Mouse (Mus musculus) urinary bladder, adult 18-20 months (tissue): ENCODE measurements at regions not wholly inside any gene's neighbourhood (a gene's known extent, or its start where the extent isn't known, plus 50 kb on each side); places are given as distances from the start of the nearest gene placed in this dataset.

Experiments
- DNase-seq, 2 experiments: peaks; one replicate each; pipeline ENCODE4 v3.0.0; 2022; ENCODE audit warnings: low spot score in 2 of 2, mixed read lengths in 2 of 2

- no peak for DNase-seq
Measured at GRCm38 (mm10) chr3:79996803-79997202, 112.5 kb downstream of the Fam198b start.

GRCm38 (mm10) chr3:80002335-80002734 is 118.0 kb downstream of the Fam198b start:
- no peak for DNase-seq

DNA sequence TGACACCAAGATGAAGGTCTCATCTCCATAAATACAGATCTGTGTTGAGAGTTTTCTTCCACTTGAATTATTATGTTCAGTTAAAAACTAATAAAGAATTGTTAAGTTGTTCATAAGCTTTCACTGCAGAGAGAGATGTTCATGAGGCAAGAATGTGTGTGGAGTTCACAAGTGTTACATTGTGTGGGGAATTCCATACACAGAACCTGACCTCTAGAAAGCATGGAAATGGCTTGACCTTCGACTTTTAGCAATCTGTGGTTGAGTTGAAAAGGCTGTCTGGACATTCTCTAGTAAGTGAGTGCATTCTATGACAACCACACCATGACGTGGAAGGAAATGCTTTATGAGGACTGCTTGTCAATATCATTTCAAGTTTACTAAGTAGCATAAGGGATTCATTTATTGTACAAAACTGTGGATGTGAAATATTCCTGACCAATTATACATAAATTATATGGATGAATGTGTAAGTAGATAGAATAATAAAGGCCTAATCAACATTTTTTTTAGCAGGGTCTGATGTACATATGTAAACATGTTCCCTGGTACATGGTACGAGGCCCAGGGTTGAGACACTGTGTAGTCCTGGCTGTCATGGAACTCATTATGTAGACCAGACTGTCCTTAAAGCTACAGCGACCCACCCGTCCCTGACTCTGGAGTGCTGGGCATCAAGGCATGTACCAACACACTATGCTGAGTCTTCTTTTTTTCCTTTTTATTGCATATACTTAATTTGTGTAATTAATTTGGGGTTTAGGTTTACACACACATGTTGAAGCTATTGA is 119.2 kb downstream of the Fam198b start:
- no peak for DNase-seq

DNA sequence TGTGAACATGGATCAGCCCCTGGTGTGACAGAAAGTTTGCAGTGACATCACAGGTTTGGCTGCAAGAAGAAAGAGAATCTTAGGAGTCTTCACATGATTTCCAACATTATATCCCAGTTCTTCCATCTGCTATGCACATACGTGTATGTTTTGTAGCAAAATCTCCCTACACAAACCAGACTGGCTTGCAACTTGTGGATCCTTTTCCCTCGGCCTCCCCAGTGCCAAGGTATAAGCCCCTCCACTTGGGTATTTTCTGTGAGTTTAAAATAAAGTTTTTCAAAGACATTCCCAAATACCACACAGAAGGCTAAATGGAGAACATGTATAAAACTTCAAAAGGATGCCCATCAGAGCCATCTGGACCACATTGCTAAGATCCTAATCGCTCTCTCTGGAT is 120.2 kb downstream of the Fam198b start:
- DNase-seq, result no peak

DNA sequence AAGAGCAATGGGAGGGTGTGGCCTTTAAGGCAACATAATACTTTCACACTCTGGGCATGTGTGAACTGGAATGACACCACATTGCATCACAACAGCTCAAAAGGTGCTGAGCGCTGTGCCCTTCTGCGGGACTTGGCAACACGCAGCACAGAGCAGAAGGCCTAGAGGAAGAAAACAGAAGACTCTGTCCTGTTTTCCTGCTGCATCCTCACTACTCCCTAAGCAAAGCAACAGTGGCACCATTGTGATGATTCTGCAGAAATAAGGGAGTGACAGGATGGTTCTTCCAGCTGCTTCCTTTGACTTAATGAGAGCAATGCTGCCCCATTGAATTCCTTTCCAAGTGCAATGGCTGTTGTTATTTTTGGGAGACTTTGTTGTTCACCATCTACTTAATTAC is 120.6 kb downstream of the Fam198b start:
- DNase-seq, result no peak

DNA sequence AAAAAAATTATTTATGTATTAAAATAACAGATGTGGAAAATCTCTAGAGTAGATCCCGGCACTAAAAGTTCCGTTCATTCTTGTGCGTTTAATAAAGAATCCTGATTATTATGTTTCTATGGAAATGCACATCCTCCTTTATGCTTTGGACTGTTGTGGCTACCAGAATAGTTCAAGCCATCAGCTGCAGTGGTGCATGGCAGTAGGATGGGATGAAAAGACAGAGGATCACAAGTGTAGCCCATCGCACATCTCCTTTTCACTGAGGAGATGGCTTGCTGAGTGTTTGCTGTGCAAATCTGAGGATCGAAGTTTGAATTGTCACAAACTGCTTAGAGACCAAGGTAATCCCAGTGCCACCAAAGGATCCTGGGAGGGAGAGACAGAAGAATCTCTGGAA is 121.0 kb downstream of the Fam198b start:
- DNase-seq, result no peak

DNA sequence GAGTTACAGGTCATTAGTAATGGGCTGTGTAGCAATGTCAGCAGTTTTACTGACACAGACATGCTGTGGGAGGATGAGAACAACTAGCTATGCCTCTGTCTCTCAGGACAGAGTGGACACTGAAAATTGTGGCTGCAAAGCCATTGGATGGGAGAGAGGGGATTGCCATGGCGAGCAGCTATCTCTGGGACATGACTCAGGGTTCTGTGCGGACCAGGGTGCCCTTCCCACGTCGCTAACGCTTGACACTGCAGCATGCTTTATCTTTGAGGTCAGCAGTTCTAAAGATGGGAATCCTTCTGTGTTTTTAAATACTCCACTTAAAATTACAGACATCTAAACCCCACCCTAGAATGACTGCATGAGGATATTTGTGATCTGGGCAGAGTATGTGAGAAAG is 121.9 kb downstream of the Fam198b start:
- no peak for DNase-seq

GRCm38 (mm10) chr3:80007006-80007405 is 122.7 kb downstream of the Fam198b start:
- no peak for DNase-seq

- DNase-seq, result no peak
Measured at GRCm38 (mm10) chr3:80009275-80009674, 124.9 kb downstream of the Fam198b start.

- no peak for DNase-seq
Measured at GRCm38 (mm10) chr3:80025795-80026194, 141.5 kb downstream of the Fam198b start.

DNA sequence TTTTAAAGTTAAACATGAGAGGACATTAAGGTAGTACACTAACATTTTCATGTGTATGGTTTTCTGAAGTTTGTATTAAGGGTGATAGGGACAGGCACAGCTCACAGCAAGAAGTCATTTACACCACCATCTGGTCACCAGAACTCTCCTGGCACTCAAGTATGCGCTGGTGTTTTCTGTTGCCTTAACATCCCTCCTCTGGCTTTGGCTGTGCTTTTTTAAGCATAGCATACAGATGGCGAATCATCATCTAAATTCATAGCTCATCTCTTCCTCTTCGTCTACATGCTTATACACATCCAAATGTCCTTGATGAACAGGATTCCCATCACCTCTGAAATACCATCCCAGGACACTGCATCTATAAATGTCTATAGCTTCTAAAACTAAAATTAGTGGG is 148.7 kb downstream of the Fam198b start:
- DNase-seq, result no peak

- no peak for DNase-seq
Measured at GRCm38 (mm10) chr3:80038553-80039129, 154.3 kb downstream of the Fam198b start.

DNA sequence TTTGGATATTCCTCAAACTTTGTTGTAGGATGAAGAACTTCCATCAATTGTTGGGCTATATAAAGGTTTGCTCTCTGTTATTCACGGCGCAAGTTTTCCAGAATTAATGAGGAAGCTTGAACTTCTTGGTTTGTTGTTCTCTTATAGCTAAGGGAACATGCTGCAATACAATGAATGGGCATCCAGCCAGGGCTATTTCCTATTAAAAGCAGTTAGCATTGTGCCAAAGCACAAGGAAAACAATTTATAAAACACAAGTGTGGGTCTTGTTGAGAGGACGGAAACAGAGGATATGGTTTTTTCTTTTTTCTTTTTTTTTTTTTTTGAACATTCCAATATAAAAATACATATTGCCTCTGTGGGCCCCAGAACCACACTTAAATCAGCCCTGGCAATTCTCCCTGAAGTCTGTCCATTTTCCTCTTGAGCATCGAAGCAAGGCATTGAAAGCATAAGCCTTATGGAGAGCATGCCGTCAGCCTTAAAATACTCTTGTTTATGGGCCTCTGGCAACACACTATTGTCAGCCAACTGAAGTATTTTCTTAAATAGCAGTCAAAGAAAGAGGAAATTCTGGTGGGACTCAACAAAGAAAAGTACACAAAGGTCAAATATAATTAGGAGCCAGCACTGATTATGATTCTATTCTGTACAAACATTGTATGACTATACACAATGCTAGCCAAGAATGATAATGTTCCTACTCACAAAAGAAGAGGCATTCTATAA is 158.6 kb downstream of the Fam198b start:
- no peak for DNase-seq

DNA sequence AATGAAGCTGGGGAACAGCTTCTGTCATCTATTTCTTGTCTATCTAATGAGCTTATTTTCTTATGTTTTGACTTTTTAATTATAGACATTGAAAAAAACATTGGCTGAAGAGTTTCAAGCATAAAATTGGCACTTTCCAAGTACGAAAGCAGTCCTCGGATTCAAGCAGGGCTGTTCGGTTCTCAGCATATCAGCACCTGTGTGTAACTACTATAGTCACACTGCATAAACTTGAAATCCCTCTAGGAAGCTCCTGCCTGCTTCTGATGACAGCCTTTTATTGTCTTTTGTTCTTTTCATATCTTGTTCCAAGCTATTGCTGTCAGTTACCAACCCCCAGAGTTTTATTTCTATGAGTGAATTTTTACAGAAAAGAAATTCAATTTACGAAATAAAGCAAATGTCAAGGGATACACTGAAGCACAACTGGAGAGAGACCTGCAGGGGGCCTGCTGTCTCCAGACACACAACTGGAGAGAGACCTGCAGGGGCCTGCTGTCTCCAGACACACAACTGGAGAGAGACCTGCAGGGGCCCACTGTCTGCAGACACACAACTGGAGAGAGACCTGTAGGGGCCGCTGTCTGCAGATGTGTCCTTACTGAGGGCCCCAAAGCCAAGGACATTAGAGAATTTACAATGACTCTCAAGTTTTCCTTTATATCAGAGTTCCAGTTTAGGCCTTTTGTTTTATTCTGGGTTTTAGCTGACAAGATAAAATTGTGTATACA is 165.3 kb downstream of the Fam198b start:
- DNase-seq, result no peak

- DNase-seq, result no peak
Measured at GRCm38 (mm10) chr3:80050920-80051319, 166.6 kb downstream of the Fam198b start.

DNA sequence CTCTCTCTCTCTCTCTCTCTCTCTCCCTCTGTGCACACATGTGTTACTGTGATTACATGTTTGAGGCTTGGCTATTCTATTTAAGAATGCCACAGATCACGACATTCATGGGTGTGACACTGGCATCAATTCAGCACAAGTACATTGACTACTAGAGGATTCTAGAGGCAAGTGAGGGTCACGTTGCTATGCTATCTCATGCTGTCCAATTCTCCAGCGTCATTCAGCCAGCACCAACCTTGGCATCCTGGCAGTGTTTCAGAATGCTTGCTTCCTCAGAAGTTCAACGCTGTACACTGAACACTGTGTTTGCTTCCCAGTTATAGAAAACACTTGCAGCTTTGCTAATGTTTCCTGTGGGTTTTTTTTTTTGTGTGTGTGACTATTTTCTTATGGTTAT is 167.6 kb downstream of the Fam198b start:
- no peak for DNase-seq

GRCm38 (mm10) chr3:80052879-80053278 is 168.5 kb downstream of the Fam198b start:
- DNase-seq, result no peak

- DNase-seq, result no peak
Measured at GRCm38 (mm10) chr3:80053435-80053834, 169.1 kb downstream of the Fam198b start.

- DNase-seq, result no peak
Measured at GRCm38 (mm10) chr3:80056636-80057350, 172.5 kb downstream of the Fam198b start.

- DNase-seq, result peak; percentile 10 to 18
Measured at GRCm38 (mm10) chr3:80058722-80059121, 174.4 kb downstream of the Fam198b start.

- DNase-seq, result no peak
Measured at GRCm38 (mm10) chr3:80070726-80071125, 186.4 kb downstream of the Fam198b start.
